Mouse (Mus musculus) embryonic facial prominence, embryonic 10.5 days (tissue): ENCODE results near the gene Pou5f1. TPM values are rescaled to one million over a fixed set of nuclear protein-coding genes. Genes with fewer than 3 reads are reported as not detected.
A peak's percentile ranks its signal among the peaks of the same experiment; 100 is the strongest.
"Not testable (repeated sequence)": the region's sequence is repeated elsewhere in the genome, so short reads cannot be mapped to it uniquely, and the experiment has no call there.

Source experiments
- DNase-seq: peaks from one replicate; pipeline ENCODE4 v3.0.0-alpha.2; 2017; ENCODE audit warnings: low spot score
- H3K27ac ChIP-seq: fragments of 300-500 bp; sonication (generic); replicated peaks from 2 replicates; pipeline ENCODE4 v1.5.1; 2016; ENCODE audit warnings: mild to moderate bottlenecking
- H3K27me3 ChIP-seq: fragments of 300-500 bp; sonication (generic); replicated peaks from 2 replicates; pipeline ENCODE4 v1.6.1; 2016; ENCODE audit warnings: low read depth, mild to moderate bottlenecking; ENCODE audit not compliant: poor library complexity, severe bottlenecking
- H3K36me3 ChIP-seq: fragments of 300-500 bp; sonication (generic); replicated peaks from 2 replicates; pipeline ENCODE4 v1.6.1; 2016; ENCODE audit warnings: mild to moderate bottlenecking, moderate library complexity
- H3K4me1 ChIP-seq: fragments of 300-500 bp; sonication (generic); 2 replicates; pipeline ENCODE4 v1.6.1; 2016
- H3K4me3 ChIP-seq: fragments of 300-500 bp; sonication (generic); 2 replicates; pipeline ENCODE4 v1.5.1; 2016; ENCODE audit warnings: mild to moderate bottlenecking, moderate library complexity
- H3K9me3 ChIP-seq: fragments of 300-500 bp; sonication (generic); 2 replicates; pipeline ENCODE4 v1.6.1; 2016; ENCODE audit warnings: mild to moderate bottlenecking
- WGBS: fragments of 180-500 bp; shearing (Covaris S2); methylation state at CpG from one replicate; pipeline ENCODE4 v1.1.7; 2016; 5-methylcytosine and 5-hydroxymethylcytosine counted together
- polyA plus RNA-seq: library from polyadenylated mRNA; unstranded; fragments of >200 nt; fragmentation: Nextera tagmentation; extraction: Ambion mirVana; gene quantifications from 2 replicates; pipeline ENCODE4 v1.2.1, GENCODE M21; 2016

Pou5f1 gene
- polyA plus RNA-seq, 1 experiment from 2014 or later = not detected

DNA sequence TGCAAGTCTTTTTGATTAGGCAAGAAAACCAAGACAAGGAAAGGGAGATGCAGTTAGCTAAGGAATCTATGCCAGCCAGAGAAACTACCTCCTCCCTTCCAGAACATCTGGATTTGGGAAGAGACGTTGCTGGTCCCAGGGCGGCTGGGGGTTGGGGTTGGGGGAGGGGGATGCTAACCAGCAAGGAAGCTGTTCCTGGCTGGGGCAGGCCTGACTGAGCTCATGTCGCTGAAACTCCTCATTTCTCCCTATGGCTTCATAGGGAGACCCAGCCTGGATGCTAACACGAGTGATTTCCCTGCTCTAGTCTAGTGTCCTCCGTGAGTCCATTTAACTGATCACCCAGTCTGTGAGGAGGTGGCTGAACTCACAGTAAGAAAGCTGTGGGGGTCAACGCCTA lies 3.6 kb upstream of the Pou5f1 start:
- Histone ChIP-seq H3K9me3 (no peaks in the 10 kb centered on the region), H3K4me3 (no peak overlapping the region), H3K27me3 (peaks cover 52% of the 10 kb centered on the region), H3K4me1 (peaks cover 25% of the 10 kb centered on the region), H3K27ac (peak overlapping the region; percentile 79), H3K36me3 (no peaks in the 10 kb centered on the region)
- WGBS = 3% methylated on average over 6 of the region's 6 CpGs
- DNase-seq = peak; percentile 75

- H3K27me3 ChIP-seq = peaks cover 57% of the 10 kb centered on the region
- peaks cover 25% of the 10 kb centered on the region for H3K4me1 ChIP-seq
- no peaks in the 10 kb centered on the region for H3K9me3 ChIP-seq
- no peak for DNase-seq
- H3K36me3 ChIP-seq = no peaks in the 10 kb centered on the region
- H3K4me3 ChIP-seq = no peak overlapping the region
- WGBS = 42% methylated on average over 5 of the region's 5 CpGs
- H3K27ac ChIP-seq = peak overlapping the region; percentile 79
Observed at GRCm38 (mm10) chr17:35502762-35503161, 3.1 kb upstream of the Pou5f1 start.

GRCm38 (mm10) chr17:35503849-35504248 lies 2.0 kb upstream of the Pou5f1 start:
- 0 out of 2 replicates have a peak overlapping the region, but pooled peaks have one; percentile 19 for H3K27ac ChIP-seq
- H3K27me3 ChIP-seq = peaks cover 68% of the 10 kb centered on the region

GRCm38 (mm10) chr17:35504628-35505481 lies 963 bp upstream of the Pou5f1 start:
- DNase-seq = no peak
- no peaks in the 10 kb centered on the region for H3K9me3 ChIP-seq
- WGBS = 11% methylated on average over 8 of the region's 8 CpGs
- peak overlapping the region; percentile 8; the same call in 1 of the 2 replicates for H3K4me3 ChIP-seq
- H3K27me3 ChIP-seq = peaks cover 78% of the 10 kb centered on the region
- H3K4me1 ChIP-seq = peaks cover 29% of the 10 kb centered on the region
- no peaks in the 10 kb centered on the region for H3K36me3 ChIP-seq
- H3K27ac ChIP-seq = no peak overlapping the region

More at GRCm38 (mm10) chr17:35503849-35504248, 2.0 kb upstream of the Pou5f1 start:
- peaks cover 25% of the 10 kb centered on the region for H3K4me1 ChIP-seq
- H3K9me3 ChIP-seq = no peaks in the 10 kb centered on the region
- 17% methylated on average over 5 of the region's 5 CpGs for WGBS
- H3K4me3 ChIP-seq = no peak overlapping the region
- H3K36me3 ChIP-seq = no peaks in the 10 kb centered on the region
- no peak for DNase-seq

DNA sequence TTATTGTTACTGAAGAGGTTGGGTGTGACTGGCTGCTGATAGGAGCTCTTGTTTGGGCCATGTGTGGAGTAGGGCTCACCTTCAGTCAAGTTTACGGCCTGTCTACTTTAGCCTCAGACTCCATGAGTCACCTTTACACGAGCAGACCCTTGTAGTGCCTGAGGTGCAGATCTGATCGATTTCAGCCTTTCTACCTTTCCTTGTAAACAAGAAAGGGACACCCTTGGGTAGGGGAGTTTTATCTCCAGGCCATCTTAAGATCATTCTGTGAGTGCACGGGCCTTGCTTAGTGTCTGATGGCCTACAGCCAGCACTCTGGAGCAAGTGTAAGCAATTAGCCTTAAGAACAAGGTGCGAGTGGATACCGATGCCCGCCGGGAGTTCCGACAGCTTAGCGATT lies 1.1 kb downstream of the Pou5f1 start:
- Histone ChIP-seq H3K9me3 (no peaks in the 10 kb centered on the region), H3K4me3 (no peak overlapping the region), H3K27ac (no peak overlapping the region), H3K27me3 (peaks cover 73% of the 10 kb centered on the region), H3K36me3 (no peaks in the 10 kb centered on the region), H3K4me1 (peaks cover 29% of the 10 kb centered on the region)
- DNase-seq = no peak
- WGBS = 9% methylated on average over 10 of the region's 10 CpGs

- Histone ChIP-seq H3K4me1 (peaks cover 20% of the 10 kb centered on the region), H3K36me3 (peaks cover 6% of the 10 kb centered on the region), H3K27ac (no peak overlapping the region), H3K4me3 (no peak overlapping the region), H3K27me3 (peaks cover 69% of the 10 kb centered on the region), H3K9me3 (no peaks in the 10 kb centered on the region)
- no peak for DNase-seq
- WGBS = 20% methylated on average over 13 of the region's 13 CpGs
Observed at GRCm38 (mm10) chr17:35507556-35508260, 1.9 kb downstream of the Pou5f1 start.

- H3K4me1 ChIP-seq = peaks cover 19% of the 10 kb centered on the region
- H3K27me3 ChIP-seq = peaks cover 68% of the 10 kb centered on the region
- WGBS = 56% methylated on average over 5 of the region's 5 CpGs
- H3K9me3 ChIP-seq, DNase-seq, H3K4me3 ChIP-seq, H3K27ac ChIP-seq: not testable (repeated sequence)
- peaks cover 12% of the 10 kb centered on the region for H3K36me3 ChIP-seq
Observed at GRCm38 (mm10) chr17:35508279-35508678, 2.5 kb downstream of the Pou5f1 start.

GRCm38 (mm10) chr17:35509284-35509683 lies 3.5 kb downstream of the Pou5f1 start:
- 33% methylated on average over 8 of the region's 8 CpGs for WGBS
- Histone ChIP-seq H3K9me3 (no peaks in the 10 kb centered on the region), H3K27ac (no peak overlapping the region), H3K36me3 (peaks cover 20% of the 10 kb centered on the region), H3K4me3 (no peak overlapping the region), H3K4me1 (peaks cover 18% of the 10 kb centered on the region), H3K27me3 (peaks cover 58% of the 10 kb centered on the region)
- peak; percentile 67 for DNase-seq

DNA sequence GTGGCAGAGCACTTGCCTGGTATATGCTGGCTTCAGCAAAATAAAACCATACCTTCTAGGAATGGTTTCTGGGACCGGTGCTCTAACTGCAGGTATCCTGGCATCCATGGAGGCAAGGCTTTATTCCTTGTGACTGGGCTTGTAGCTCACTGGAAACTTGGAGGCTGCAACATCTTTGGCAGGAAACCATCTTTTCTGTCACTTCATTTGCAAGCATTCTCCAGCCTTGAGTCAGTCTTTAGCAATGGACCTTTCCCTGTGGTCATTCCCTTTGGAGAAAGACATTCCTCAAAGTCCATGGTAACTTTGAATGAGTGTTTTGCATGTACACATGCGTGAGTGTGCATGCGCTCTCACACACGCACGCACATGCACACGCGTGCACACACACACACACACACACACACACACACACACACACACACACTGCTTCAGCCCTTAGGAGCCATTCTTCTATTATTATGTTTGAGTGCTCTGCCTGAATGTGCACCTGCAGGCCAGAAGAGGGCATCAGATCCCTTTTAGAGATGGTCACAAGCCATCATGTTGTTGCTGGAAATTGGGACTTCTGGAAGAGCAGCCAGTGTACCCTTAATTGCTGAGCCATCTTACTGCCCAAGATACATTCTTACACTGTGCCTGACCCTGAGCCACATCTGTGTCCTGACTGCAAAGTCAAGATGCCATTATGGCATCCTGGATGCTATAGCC lies 7.3 kb downstream of the Pou5f1 start:
- no peak for DNase-seq
- H3K4me1 ChIP-seq = peaks cover 36% of the 10 kb centered on the region

GRCm38 (mm10) chr17:35513886-35514285 lies 8.1 kb downstream of the Pou5f1 start:
- Histone ChIP-seq H3K9me3 (no peaks in the 10 kb centered on the region), H3K36me3 (peaks cover 22% of the 10 kb centered on the region), H3K27me3 (peaks cover 12% of the 10 kb centered on the region), H3K4me1 (peaks cover 40% of the 10 kb centered on the region), H3K4me3 (peak overlapping the region; percentile 66), H3K27ac (peak overlapping the region; percentile 52; the same call in 1 of the 2 replicates)
- WGBS = 11% methylated on average over 2 of the region's 2 CpGs
- DNase-seq = peak; percentile 82

More for the DNA sequence above, 7.3 kb downstream of the Pou5f1 start:
- H3K27ac ChIP-seq = no peak overlapping the region
- H3K9me3 ChIP-seq = no peaks in the 10 kb centered on the region
- H3K4me3 ChIP-seq = no peak overlapping the region
- H3K36me3 ChIP-seq = peaks cover 22% of the 10 kb centered on the region
- 86% methylated on average over 7 of the region's 7 CpGs for WGBS
- peaks cover 20% of the 10 kb centered on the region for H3K27me3 ChIP-seq

GRCm38 (mm10) chr17:35514756-35515155 lies 8.9 kb downstream of the Pou5f1 start:
- H3K36me3 ChIP-seq = peaks cover 22% of the 10 kb centered on the region

More at GRCm38 (mm10) chr17:35514756-35515155, 8.9 kb downstream of the Pou5f1 start:
- Histone ChIP-seq H3K27me3 (peaks cover 3% of the 10 kb centered on the region), H3K4me1 (peaks cover 36% of the 10 kb centered on the region), H3K27ac (peak overlapping the region; percentile 52), H3K9me3 (no peaks in the 10 kb centered on the region), H3K4me3 (peak overlapping the region; percentile 66)
- 32% methylated on average over 6 of the region's 6 CpGs for WGBS
- DNase-seq = no peak
